In the genomic region with DNA sequence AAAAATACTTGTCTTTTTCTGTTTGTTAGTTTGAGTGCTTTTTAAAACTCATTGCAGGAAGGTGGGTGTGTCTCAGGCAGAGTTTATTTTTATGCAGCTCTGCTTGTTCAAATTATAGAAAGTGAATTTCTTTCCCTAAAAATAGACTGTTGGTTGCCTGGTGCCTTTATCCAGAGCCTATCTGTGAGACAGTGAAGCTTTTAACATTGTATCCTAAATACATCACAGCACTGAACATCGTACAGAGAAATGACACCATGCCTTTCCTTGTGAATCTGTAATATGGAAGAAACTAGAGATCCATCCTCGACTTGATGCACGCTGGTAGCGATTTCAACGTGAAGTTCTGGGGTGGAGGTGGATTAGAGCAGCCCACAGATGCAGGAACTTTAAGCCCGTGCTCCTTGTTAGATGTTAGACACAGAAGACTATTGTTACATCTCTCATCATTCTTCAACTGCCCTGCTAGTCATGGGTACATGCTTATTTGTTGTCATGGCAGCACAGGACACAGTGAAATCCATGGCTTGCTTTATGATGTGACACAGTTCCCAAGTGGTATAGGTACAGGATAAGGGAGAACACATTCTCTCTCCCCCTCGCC, we compare ENCODE assay signal across 9 mouse cellular contexts. TPM values are rescaled to one million over a fixed set of nuclear protein-coding genes. Genes with fewer than 3 reads are reported as not detected.
DNase-seq lines count a peak whose midpoint lies in the region; TF ChIP-seq lines count a peak whose summit lies in the region.
"Had no signal": no experiment of that assay in that cellular context is flagged by ENCODE, and none has a peak within 500 bp of the region (broad histone marks: within the 10 kb centered on the region; RNA-seq: fewer than 3 reads in every experiment).

No protein-coding gene starts in this region.

- intact Hi-C loops in left cerebral cortex, postnatal 36 days (cut with DNase I): loop anchor here (5.0 kb wide), 1 partner anchor 127 kb away; no protein-coding TSS in a partner anchor

- TF ChIP-seq CTCF in testis, adult 2 months (IDR thresholded peaks at IDR 0.05; ENCODE audit: control insufficient read depth, insufficient read depth, insufficient replicate concordance, low read depth, low read length): no peak

- no peak for DNase-seq in testis, postnatal 10 days (ENCODE audit: low spot score)
- peak; percentile 29 for DNase-seq in hindbrain, embryonic 10.5 days (ENCODE audit: low spot score)
- DNase-seq in left cerebral cortex, postnatal 36 days (ENCODE audit: low spot score in 2 of 2): peak; percentile 54 to 56
- DNase-seq in telencephalon, adult 2 months (ENCODE audit: low read depth, low spot score): peak; percentile 84
- DNase-seq in urinary bladder, adult 18-20 months (ENCODE audit: low spot score in 2 of 2): no peak
- no peak for DNase-seq in yolk sac, embryonic 10.5 days (ENCODE audit: low spot score)
- no peak for DNase-seq in adrenal gland, adult 18-20 months (ENCODE audit: low spot score in 2 of 2)

- H3K36me3 ChIP-seq in testis, adult 2 months (ENCODE audit: control insufficient read depth, insufficient read depth, low read length): no peaks in the 10 kb centered on the region
- no peaks in the 10 kb centered on the region for H3K36me3 ChIP-seq in hindbrain, embryonic 10.5 days
- H3K36me3 ChIP-seq: limb, embryonic 15.5 days had no signal

- no peaks in the 10 kb centered on the region for H3K9me3 ChIP-seq in hindbrain, embryonic 10.5 days
- H3K9me3 ChIP-seq: limb, embryonic 15.5 days had no signal

- no peak for TF ChIP-seq POLR2A in testis, adult 2 months (IDR thresholded peaks at IDR 0.05; ENCODE audit: control insufficient read depth, low read depth, low read length)

- WGBS in hindbrain, embryonic 10.5 days: 39% methylated on average over 7 of the region's 7 CpGs

- no peak overlapping the region for H3K27ac ChIP-seq in testis, adult 2 months (ENCODE audit: control insufficient read depth, insufficient read depth, low read depth, low read length)
- H3K27ac ChIP-seq in hindbrain, embryonic 10.5 days: peak overlapping the region; percentile 14; the same call in 1 of the 2 replicates
- H3K27ac ChIP-seq: limb, embryonic 15.5 days had no signal

- no peaks in the 10 kb centered on the region for H3K27me3 ChIP-seq in testis, adult 2 months (ENCODE audit: control insufficient read depth, insufficient read depth, low read length)
- no peaks in the 10 kb centered on the region for H3K27me3 ChIP-seq in hindbrain, embryonic 10.5 days (ENCODE audit: insufficient read depth, poor library complexity, severe bottlenecking)
- H3K27me3 ChIP-seq: limb, embryonic 15.5 days had no signal

- no peaks in the 10 kb centered on the region for H3K4me1 ChIP-seq in testis, adult 2 months (ENCODE audit: control insufficient read depth, insufficient read depth, low read length)
- H3K4me1 ChIP-seq in hindbrain, embryonic 10.5 days (replicated peaks): peaks cover 10% of the 10 kb centered on the region
- H3K4me1 ChIP-seq: limb, embryonic 15.5 days had no signal

- peak overlapping the region; percentile 20; the same call in 1 of the 2 replicates for H3K4me3 ChIP-seq in testis, adult 2 months (ENCODE audit: control insufficient read depth, low read depth, low read length)
- no peak overlapping the region for H3K4me3 ChIP-seq in hindbrain, embryonic 10.5 days
- H3K4me3 ChIP-seq: limb, embryonic 15.5 days had no signal

RNA-seq across cellular contexts. Expression of gene Fam198b, which starts 45.9 kb away (rescaled TPM):
- 3.7 and 4.0 TPM in 2 replicates for polyA plus RNA-seq in testis, adult 2 months (2012; rRNA removed)
- 1.6 and 1.7 TPM in 2 replicates for polyA plus RNA-seq in hindbrain, embryonic 10.5 days (2016; fragmentation: Nextera tagmentation; extraction: Ambion mirVana)
- total RNA-seq in left cerebral cortex, postnatal 36 days (2021): 10 to 100 TPM in 1 of 2 experiments, 1 to 10 TPM in 1; 7.4 to 11.2 TPM
- total RNA-seq in adrenal gland, adult 18-20 months (2021): 1 to 10 TPM; 7.4 to 7.8 TPM

Comparison
In these comparisons a context has a peak if more than half of its experiments do, and no peak if none do; other contexts are left out.
1. DNase-seq: peak in hindbrain, embryonic 10.5 days (single experiment), left cerebral cortex, postnatal 36 days (2 of 2) and telencephalon, adult 2 months (single experiment); none in testis, postnatal 10 days (single experiment), urinary bladder, adult 18-20 months (0 of 2), yolk sac, embryonic 10.5 days (single experiment) and adrenal gland, adult 18-20 months (0 of 2).